Mouse (Mus musculus): ENCODE measurements around the gene Slc39a2. TPM values are rescaled to one million over a fixed set of nuclear protein-coding genes. Genes with fewer than 3 reads are reported as not detected.
A peak's percentile ranks its signal among the peaks of the same experiment; 100 is the strongest.

Gene Slc39a2
- polyA plus RNA-seq, 1 experiment from 2014 or later = 0.62 TPM

DNA sequence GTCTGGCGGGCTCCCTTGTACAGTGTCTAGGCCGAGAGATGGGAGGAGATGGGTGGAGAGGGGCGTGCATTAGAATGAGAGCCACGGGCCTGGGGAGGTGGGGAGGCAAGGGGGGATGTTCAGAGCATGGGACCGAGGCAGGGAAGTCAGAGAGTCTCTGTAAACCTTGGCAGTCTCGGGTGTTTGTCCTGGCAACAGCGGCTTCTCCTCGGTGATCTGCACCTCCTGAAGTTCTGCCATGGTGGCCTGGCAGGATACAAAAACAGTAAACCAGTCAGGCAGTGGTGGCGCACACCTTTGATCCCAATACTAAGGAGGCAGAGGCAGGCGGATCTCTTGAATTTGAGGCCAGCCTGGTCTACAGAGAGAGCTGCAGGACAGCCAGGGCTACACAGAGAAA, 18.6 kb downstream of the Slc39a2 start:
- Histone ChIP-seq H3K36me3 (ENCODE audit: control insufficient read depth, insufficient read depth, low read length) (peaks cover 14% of the 10 kb centered on the region; the same call in 1 of the 2 replicates), H3K27ac (ENCODE audit: low read depth, low read length) (no peak overlapping the region), H3K4me2 (ENCODE audit: low read length) (no peak overlapping the region), H3K4me3 (ENCODE audit: low read depth, low read length) (no peak overlapping the region), H3K27me3 (replicated peaks; ENCODE audit: control insufficient read depth, insufficient read depth, low read length) (no peaks in the 10 kb centered on the region), H3K4me1 (ENCODE audit: control insufficient read depth, insufficient read depth, low read length) (no peaks in the 10 kb centered on the region; the same call in 1 of the 2 replicates), H3K9ac (ENCODE audit: low read length) (no peak overlapping the region), H3K9me3 (replicated peaks; ENCODE audit: control insufficient read depth, low read length) (no peaks in the 10 kb centered on the region)
- WGBS = 84% methylated on average over 10 of the region's 10 CpGs
- no peak for DNase-seq (ENCODE audit: low spot score)
- no peak for ATAC-seq

- peaks cover 14% of the 10 kb centered on the region; the same call in 1 of the 2 replicates for H3K36me3 ChIP-seq (ENCODE audit: control insufficient read depth, insufficient read depth, low read length)
- no peak for DNase-seq (ENCODE audit: low spot score)
- H3K27me3 ChIP-seq (replicated peaks; ENCODE audit: control insufficient read depth, insufficient read depth, low read length) = no peaks in the 10 kb centered on the region
- 7% methylated on average over 14 of the region's 14 CpGs for WGBS
- H3K4me2 ChIP-seq (ENCODE audit: low read length) = peak overlapping the region; percentile 98
- peak overlapping the region; percentile 55 for H3K4me3 ChIP-seq (ENCODE audit: low read depth, low read length)
- H3K9ac ChIP-seq (ENCODE audit: low read length) = peak overlapping the region; percentile 75
- no peaks in the 10 kb centered on the region for H3K9me3 ChIP-seq (replicated peaks; ENCODE audit: control insufficient read depth, low read length)
- peak; percentile 25 for ATAC-seq
- H3K27ac ChIP-seq (ENCODE audit: low read depth, low read length) = peak overlapping the region; percentile 87
- H3K4me1 ChIP-seq (ENCODE audit: control insufficient read depth, insufficient read depth, low read length) = no peaks in the 10 kb centered on the region; the same call in 1 of the 2 replicates
These were observed 19.8 kb downstream of the Slc39a2 start for GRCm38 (mm10) chr14:51912391-51913061.

GRCm38 (mm10) chr14:51913062-51913959, 20.6 kb downstream of the Slc39a2 start:
- Histone ChIP-seq H3K27ac (ENCODE audit: low read depth, low read length) (peak overlapping the region; percentile 87), H3K9ac (ENCODE audit: low read length) (peak overlapping the region; percentile 75), H3K4me1 (ENCODE audit: control insufficient read depth, insufficient read depth, low read length) (no peaks in the 10 kb centered on the region; the same call in 1 of the 2 replicates), H3K36me3 (ENCODE audit: control insufficient read depth, insufficient read depth, low read length) (peaks cover 9% of the 10 kb centered on the region; the same call in 1 of the 2 replicates), H3K4me2 (ENCODE audit: low read length) (peak overlapping the region; percentile 98), H3K4me3 (ENCODE audit: low read depth, low read length) (peak overlapping the region; percentile 55), H3K27me3 (replicated peaks; ENCODE audit: control insufficient read depth, insufficient read depth, low read length) (no peaks in the 10 kb centered on the region), H3K9me3 (replicated peaks; ENCODE audit: control insufficient read depth, low read length) (no peaks in the 10 kb centered on the region)
- under 1% methylated on average over 58 of the region's 58 CpGs for WGBS
- ATAC-seq = peak; percentile 77
- peak; percentile 79 for DNase-seq (ENCODE audit: low spot score)

DNA sequence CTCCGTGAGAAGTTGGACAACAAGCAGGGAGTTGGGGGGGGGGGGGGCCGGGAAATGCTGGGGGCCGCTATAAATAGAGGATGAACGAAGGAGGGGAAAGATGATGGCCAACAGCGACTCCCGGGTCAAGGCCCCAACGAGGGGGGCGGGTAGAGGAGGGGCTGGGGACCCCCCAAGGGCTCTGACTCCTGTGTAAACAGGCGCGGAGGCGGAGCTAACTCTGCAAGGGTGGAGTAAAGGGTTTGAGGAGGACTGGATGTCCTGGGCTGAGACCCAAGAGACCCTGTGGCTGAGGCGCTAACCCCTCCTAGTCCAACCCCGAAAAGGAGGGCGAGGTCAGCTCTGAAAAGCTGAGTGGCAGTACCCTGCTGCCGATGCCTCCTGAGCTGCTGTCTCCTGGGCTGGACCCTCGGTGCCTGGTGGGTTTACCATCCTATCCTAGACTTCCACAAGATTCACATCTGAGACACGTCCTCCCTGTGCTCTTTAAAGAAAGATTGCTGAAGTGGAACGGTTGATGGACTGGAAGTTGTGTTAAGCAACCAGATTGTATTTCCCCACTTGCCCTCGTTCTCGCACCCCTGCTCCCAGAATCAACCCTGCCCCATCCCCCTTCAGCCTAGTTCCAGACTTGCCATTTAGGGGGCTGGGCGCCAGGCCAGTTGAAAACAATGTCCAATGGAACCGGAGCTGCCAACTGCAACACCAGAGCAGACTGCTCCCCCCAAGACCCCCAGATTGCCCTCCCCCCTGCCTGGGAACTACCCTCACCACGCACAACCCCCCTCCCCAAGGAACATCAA, 21.5 kb downstream of the Slc39a2 start, which contains the start of gene Ndrg2:
Gene Ndrg2, minus strand, starts transcription at position 199 of the 803 bp plus-strand sequence.
- ATAC-seq (peak; percentile 79), DNase-seq (ENCODE audit: low spot score) (peak; percentile 91)
- Histone ChIP-seq H3K4me3 (ENCODE audit: low read depth, low read length) (peak within 1 kb of the TSS; percentile 55), H3K27me3 (replicated peaks; ENCODE audit: control insufficient read depth, insufficient read depth, low read length) (no peaks in the 10 kb centered on the region), H3K27ac (ENCODE audit: low read depth, low read length) (peak within 1 kb of the TSS; percentile 87), H3K9me3 (replicated peaks; ENCODE audit: control insufficient read depth, low read length) (no peaks in the 10 kb centered on the region), H3K4me2 (ENCODE audit: low read length) (peak within 1 kb of the TSS; percentile 98), H3K36me3 (ENCODE audit: control insufficient read depth, insufficient read depth, low read length) (0 out of 2 replicates have a peak, but pooled peaks cover 5% of the 10 kb centered on the region), H3K4me1 (ENCODE audit: control insufficient read depth, insufficient read depth, low read length) (no peaks in the 10 kb centered on the region; the same call in 1 of the 2 replicates), H3K9ac (ENCODE audit: low read length) (peak within 1 kb of the TSS; percentile 75)
- 1% methylated on average over 21 of the region's 23 CpGs for WGBS

- ATAC-seq (no peak), DNase-seq (ENCODE audit: low spot score) (no peak)
- Histone ChIP-seq H3K9me3 (replicated peaks; ENCODE audit: control insufficient read depth, low read length) (no peaks in the 10 kb centered on the region), H3K36me3 (ENCODE audit: control insufficient read depth, insufficient read depth, low read length) (0 out of 2 replicates have a peak, but pooled peaks cover 1% of the 10 kb centered on the region), H3K9ac (ENCODE audit: low read length) (no peak overlapping the region), H3K4me2 (ENCODE audit: low read length) (peak overlapping the region; percentile 18; the same call in 1 of the 2 replicates), H3K27ac (ENCODE audit: low read depth, low read length) (peak overlapping the region; percentile 52; the same call in 1 of the 2 replicates), H3K27me3 (replicated peaks; ENCODE audit: control insufficient read depth, insufficient read depth, low read length) (no peaks in the 10 kb centered on the region), H3K4me3 (ENCODE audit: low read depth, low read length) (no peak overlapping the region), H3K4me1 (ENCODE audit: control insufficient read depth, insufficient read depth, low read length) (no peaks in the 10 kb centered on the region; the same call in 1 of the 2 replicates)
- WGBS = 18% methylated on average over 3 of the region's 3 CpGs
These were observed 22.3 kb downstream of the Slc39a2 start for GRCm38 (mm10) chr14:51915030-51915429.

- Histone ChIP-seq H3K9ac (ENCODE audit: low read length) (no peak overlapping the region), H3K4me2 (ENCODE audit: low read length) (no peak overlapping the region), H3K4me1 (ENCODE audit: control insufficient read depth, insufficient read depth, low read length) (no peaks in the 10 kb centered on the region; the same call in 1 of the 2 replicates), H3K27me3 (replicated peaks; ENCODE audit: control insufficient read depth, insufficient read depth, low read length) (no peaks in the 10 kb centered on the region), H3K9me3 (replicated peaks; ENCODE audit: control insufficient read depth, low read length) (no peaks in the 10 kb centered on the region), H3K36me3 (ENCODE audit: control insufficient read depth, insufficient read depth, low read length) (no peaks in the 10 kb centered on the region), H3K27ac (ENCODE audit: low read depth, low read length) (no peak overlapping the region), H3K4me3 (ENCODE audit: low read depth, low read length) (no peak overlapping the region)
- DNase-seq (ENCODE audit: low spot score) = no peak
- no peak for ATAC-seq
- WGBS = 87% methylated on average over 4 of the region's 4 CpGs
These were observed 23.9 kb downstream of the Slc39a2 start for GRCm38 (mm10) chr14:51916539-51916938.

- H3K27ac ChIP-seq (ENCODE audit: low read depth, low read length) = no peak within 1 kb of the TSS
- H3K27me3 ChIP-seq (replicated peaks; ENCODE audit: control insufficient read depth, insufficient read depth, low read length) = no peaks in the 10 kb centered on the region
These were observed 25.4 kb downstream of the Slc39a2 start, which contains the start of gene Tppp2 for GRCm38 (mm10) chr14:51918125-51918524. Tppp2 (plus strand) TSS chr14:51918425.

DNA sequence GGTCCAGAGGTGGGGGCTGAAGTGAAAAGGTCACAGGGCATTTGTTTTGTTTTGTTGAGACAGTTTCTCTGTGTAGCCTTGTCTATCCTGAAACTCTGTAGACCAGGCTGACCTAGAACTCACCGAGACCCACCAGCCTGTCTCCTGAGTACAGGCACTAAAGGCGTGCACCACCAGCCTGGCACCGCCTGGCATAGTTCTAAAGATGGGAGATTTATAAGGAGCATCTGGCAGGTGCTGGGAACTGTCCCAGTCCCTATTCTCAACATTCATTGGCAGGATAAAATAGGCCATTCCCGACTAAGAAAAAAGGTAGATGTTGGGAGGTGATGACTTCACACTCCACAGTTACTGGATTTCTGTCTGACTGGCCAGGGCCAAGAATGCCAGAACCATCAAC, 26.3 kb downstream of the Slc39a2 start:
- no peaks in the 10 kb centered on the region; the same call in 1 of the 2 replicates for H3K4me1 ChIP-seq (ENCODE audit: control insufficient read depth, insufficient read depth, low read length)
- H3K9ac ChIP-seq (ENCODE audit: low read length) = no peak overlapping the region
- 89% methylated on average over 4 of the region's 4 CpGs for WGBS
- H3K36me3 ChIP-seq (ENCODE audit: control insufficient read depth, insufficient read depth, low read length) = no peaks in the 10 kb centered on the region
- no peak overlapping the region for H3K4me3 ChIP-seq (ENCODE audit: low read depth, low read length)
- DNase-seq (ENCODE audit: low spot score) (no peak), ATAC-seq (no peak)
- no peaks in the 10 kb centered on the region for H3K9me3 ChIP-seq (replicated peaks; ENCODE audit: control insufficient read depth, low read length)
- no peak overlapping the region for H3K4me2 ChIP-seq (ENCODE audit: low read length)
- H3K27me3 ChIP-seq (replicated peaks; ENCODE audit: control insufficient read depth, insufficient read depth, low read length) = no peaks in the 10 kb centered on the region
- H3K27ac ChIP-seq (ENCODE audit: low read depth, low read length) = no peak overlapping the region

More at GRCm38 (mm10) chr14:51918125-51918524, 25.4 kb downstream of the Slc39a2 start, which contains the start of gene Tppp2:
- Histone ChIP-seq H3K4me3 (ENCODE audit: low read depth, low read length) (no peak within 1 kb of the TSS), H3K4me1 (ENCODE audit: control insufficient read depth, insufficient read depth, low read length) (no peaks in the 10 kb centered on the region; the same call in 1 of the 2 replicates), H3K4me2 (ENCODE audit: low read length) (no peak within 1 kb of the TSS), H3K9me3 (replicated peaks; ENCODE audit: control insufficient read depth, low read length) (no peaks in the 10 kb centered on the region), H3K9ac (ENCODE audit: low read length) (no peak within 1 kb of the TSS), H3K36me3 (ENCODE audit: control insufficient read depth, insufficient read depth, low read length) (no peaks in the 10 kb centered on the region)
- ATAC-seq = no peak
- WGBS = 90% methylated on average over 4 of the region's 4 CpGs
- no peak for DNase-seq (ENCODE audit: low spot score)
